Mouse (Mus musculus) telencephalon, adult 2 months (tissue): ENCODE measurements around the gene Tmcc3.

Source experiments
- DNase-seq: peaks from one replicate; pipeline ENCODE4 v3.0.0-alpha.2; 2011; ENCODE audit warnings: low read depth, low spot score

Gene Tmcc3

GRCm38 (mm10) chr10:94466313-94466712 is 154.6 kb downstream of the Tmcc3 start:
- peak; percentile 68 for DNase-seq

- DNase-seq: no peak
Measured at GRCm38 (mm10) chr10:94471487-94471886, 159.7 kb downstream of the Tmcc3 start.

GRCm38 (mm10) chr10:94473501-94473900 is 161.8 kb downstream of the Tmcc3 start:
- no peak for DNase-seq

GRCm38 (mm10) chr10:94474185-94474584 is 162.4 kb downstream of the Tmcc3 start:
- DNase-seq: no peak

- no peak for DNase-seq
Measured at GRCm38 (mm10) chr10:94477366-94478225, 165.8 kb downstream of the Tmcc3 start.

GRCm38 (mm10) chr10:94479646-94480045 is 167.9 kb downstream of the Tmcc3 start:
- DNase-seq: no peak

- peak; percentile 65 for DNase-seq
Measured at GRCm38 (mm10) chr10:94480380-94481101, 168.8 kb downstream of the Tmcc3 start.

- no peak for DNase-seq
Measured at GRCm38 (mm10) chr10:94481613-94482012, 169.9 kb downstream of the Tmcc3 start.

- no peak for DNase-seq
Measured at GRCm38 (mm10) chr10:94486179-94486578, 174.4 kb downstream of the Tmcc3 start.

GRCm38 (mm10) chr10:94489509-94489908 is 177.8 kb downstream of the Tmcc3 start:
- no peak for DNase-seq

- no peak for DNase-seq
Measured at GRCm38 (mm10) chr10:94491006-94491405, 179.3 kb downstream of the Tmcc3 start.

- peak; percentile 81 for DNase-seq
Measured at GRCm38 (mm10) chr10:94494403-94494846, 182.7 kb downstream of the Tmcc3 start.

- no peak for DNase-seq
Measured at GRCm38 (mm10) chr10:94495496-94496235, 183.9 kb downstream of the Tmcc3 start.

- no peak for DNase-seq
Measured at GRCm38 (mm10) chr10:94496826-94497440, 185.2 kb downstream of the Tmcc3 start.

- DNase-seq: no peak
Measured at GRCm38 (mm10) chr10:94500210-94500876, 188.6 kb downstream of the Tmcc3 start.

- no peak for DNase-seq
Measured at GRCm38 (mm10) chr10:94500877-94501273, 189.1 kb downstream of the Tmcc3 start.

- no peak for DNase-seq
Measured at GRCm38 (mm10) chr10:94501796-94502195, 190.0 kb downstream of the Tmcc3 start.

GRCm38 (mm10) chr10:94505248-94505772 is 193.6 kb downstream of the Tmcc3 start:
- DNase-seq: no peak

GRCm38 (mm10) chr10:94508863-94509262 is 197.1 kb downstream of the Tmcc3 start:
- no peak for DNase-seq

GRCm38 (mm10) chr10:94512771-94513170 is 201.0 kb downstream of the Tmcc3 start:
- DNase-seq: no peak

- no peak for DNase-seq
Measured at GRCm38 (mm10) chr10:94514091-94514505, 202.3 kb downstream of the Tmcc3 start.
